Mouse (Mus musculus) ES-Bruce4 (cell line): ENCODE results near the gene Rheb. TPM values are rescaled to one million over a fixed set of nuclear protein-coding genes. Genes with fewer than 3 reads are reported as not detected.

Source experiments
- H3K27ac ChIP-seq: 2 replicates; pipeline ENCODE4 v1.5.1; 2012; ENCODE audit warnings: low read length, inconsistent platforms; ENCODE audit not compliant: insufficient read depth
- H3K27me3 ChIP-seq: 2 replicates; pipeline ENCODE4 v1.6.1; 2012; ENCODE audit warnings: mild to moderate bottlenecking, low read length, inconsistent platforms; ENCODE audit not compliant: control insufficient read depth, poor library complexity, insufficient read depth, severe bottlenecking
- H3K36me3 ChIP-seq: 2 replicates; pipeline ENCODE4 v1.6.1; 2012; ENCODE audit warnings: inconsistent platforms, mild to moderate bottlenecking, low read length, moderate library complexity; ENCODE audit not compliant: control insufficient read depth, poor library complexity, insufficient read depth, severe bottlenecking
- H3K4me1 ChIP-seq: one replicate; pipeline ENCODE4 v1.8.1; 2011; ENCODE audit warnings: low read length; ENCODE audit not compliant: control insufficient read depth, insufficient read depth
- H3K4me3 ChIP-seq: 2 replicates; pipeline ENCODE4 v1.5.1; 2011; ENCODE audit warnings: low read depth, mild to moderate bottlenecking, low read length
- H3K9ac ChIP-seq: 2 replicates; pipeline ENCODE4 v1.6.1; 2012; ENCODE audit warnings: low read depth, mild to moderate bottlenecking, inconsistent platforms; ENCODE audit not compliant: poor library complexity, severe bottlenecking
- H3K9me3 ChIP-seq: replicated peaks from 2 replicates; pipeline ENCODE4 v1.6.1; 2012; ENCODE audit warnings: mild to moderate bottlenecking, low read length, inconsistent platforms; ENCODE audit not compliant: control insufficient read depth, poor library complexity, insufficient read depth, severe bottlenecking
- CTCF ChIP-seq: IDR thresholded peaks from one replicate; pipeline ENCODE4 v1.8.1; 2011; ENCODE audit warnings: low read depth, low read length
- EP300 ChIP-seq: IDR thresholded peaks from 2 replicates; pipeline ENCODE4 v1.6.1; 2011; ENCODE audit warnings: low read depth, low read length; ENCODE audit not compliant: insufficient read depth
- POLR2A ChIP-seq: IDR thresholded peaks from one replicate; pipeline ENCODE4 v1.8.1; 2011; ENCODE audit warnings: low read length; ENCODE audit not compliant: insufficient read depth
- polyA plus RNA-seq: library from polyadenylated mRNA; stranded (reverse); fragments of >200 nt; gene quantifications from 2 replicates; pipeline ENCODE4 v1.2.4, GENCODE M21; 2011; ENCODE audit warnings: low read depth; ENCODE audit not compliant: missing spikeins, insufficient read depth, insufficient read length

Rheb gene
- polyA plus RNA-seq, 1 experiment = 112 TPM

DNA sequence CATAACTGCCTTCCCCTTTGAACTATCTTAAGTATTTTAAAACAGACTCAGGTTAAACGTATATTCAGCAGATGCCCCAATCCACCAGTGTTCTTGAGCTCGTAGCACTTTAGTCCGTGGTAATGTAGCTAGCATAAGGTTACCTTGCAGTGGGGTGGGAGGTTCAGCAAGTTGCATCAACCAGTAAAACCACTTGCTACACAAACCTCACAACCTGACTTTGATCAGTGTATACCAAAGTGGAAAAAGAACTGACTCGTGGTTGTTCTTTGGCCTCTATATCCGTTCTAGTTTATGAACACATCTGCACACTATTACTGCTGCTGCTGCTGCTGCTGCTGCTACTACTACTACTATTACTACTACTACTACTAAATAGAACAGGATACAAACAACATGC lies 1.4 kb upstream of the Rheb start:
- no peak overlapping the region for H3K4me3 ChIP-seq
- H3K9ac ChIP-seq = no peak overlapping the region
- H3K27me3 ChIP-seq = no peaks in the 10 kb centered on the region
- H3K4me1 ChIP-seq = no peaks in the 10 kb centered on the region
- H3K9me3 ChIP-seq = no peaks in the 10 kb centered on the region
- no peak overlapping the region for H3K27ac ChIP-seq
- peaks cover 1% of the 10 kb centered on the region; the same call in 1 of the 2 replicates for H3K36me3 ChIP-seq
- TF ChIP-seq POLR2A (no peak), EP300 (no peak), CTCF (no peak)

DNA sequence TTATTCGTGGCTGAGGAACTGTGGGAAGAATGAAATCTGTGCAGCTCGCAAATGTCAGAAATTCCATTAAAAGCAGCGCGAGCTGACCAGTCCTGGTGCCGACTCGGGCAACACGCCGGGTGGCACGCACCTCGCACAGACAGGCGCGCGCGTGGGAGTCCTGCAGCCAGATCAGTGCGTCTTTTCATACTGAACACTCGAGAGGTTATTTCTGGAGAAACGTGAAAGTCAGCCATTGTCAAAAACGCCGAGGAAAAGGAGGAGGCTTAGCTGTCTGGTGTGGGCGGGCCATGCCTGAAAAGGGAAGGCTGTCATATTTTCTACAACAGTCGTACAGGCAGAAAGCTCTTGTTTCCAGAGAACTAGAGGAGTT lies 665 bp upstream of the Rheb start:
- Histone ChIP-seq H3K36me3 (peaks cover 2% of the 10 kb centered on the region; the same call in 1 of the 2 replicates), H3K9ac (peak overlapping the region; percentile 17; the same call in 1 of the 2 replicates), H3K9me3 (no peaks in the 10 kb centered on the region), H3K4me1 (no peaks in the 10 kb centered on the region), H3K27ac (0 out of 2 replicates have a peak overlapping the region, but pooled peaks have one; percentile 2), H3K4me3 (peak overlapping the region; percentile 34), H3K27me3 (no peaks in the 10 kb centered on the region)
- no peak for TF ChIP-seq EP300

DNA sequence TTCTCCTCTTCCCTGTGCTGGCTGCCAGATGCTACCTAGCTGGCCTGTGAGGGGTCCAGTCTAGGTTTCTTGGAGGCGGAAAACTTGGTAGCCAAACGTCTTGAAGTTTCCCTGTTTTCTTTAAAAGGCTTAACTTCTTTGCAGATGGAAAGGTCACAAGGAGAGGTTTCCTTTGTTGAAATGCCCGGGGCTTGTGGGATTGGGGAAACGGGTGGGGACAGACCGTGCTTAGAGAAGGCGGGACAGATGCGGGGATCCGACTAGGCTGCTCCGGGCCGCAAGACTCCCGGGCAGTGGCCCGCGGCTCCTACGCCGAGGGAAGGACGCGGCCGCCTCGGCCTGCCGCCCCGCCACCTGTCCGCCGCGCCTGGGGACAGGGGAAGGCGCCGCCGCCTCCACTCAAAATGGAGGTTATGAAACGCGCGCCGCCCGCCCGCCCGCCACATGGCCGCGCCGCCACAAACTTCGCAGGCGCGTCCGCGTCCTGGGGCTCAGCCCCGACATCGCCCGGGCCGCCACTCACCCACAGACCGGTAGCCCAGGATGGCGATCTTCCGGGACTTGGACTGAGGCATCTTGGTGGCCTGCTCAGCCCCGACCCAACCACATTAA lies 656 bp downstream of the Rheb start:
- no peaks in the 10 kb centered on the region for H3K4me1 ChIP-seq
- H3K27me3 ChIP-seq = no peaks in the 10 kb centered on the region
- peak overlapping the region; percentile 96 for H3K27ac ChIP-seq
- H3K4me3 ChIP-seq = peak overlapping the region; percentile 94
- TF ChIP-seq POLR2A (no peak), EP300 (no peak), CTCF (no peak)
- H3K9me3 ChIP-seq = no peaks in the 10 kb centered on the region
- H3K36me3 ChIP-seq = peaks cover 2% of the 10 kb centered on the region; the same call in 1 of the 2 replicates
- peak overlapping the region; percentile 99 for H3K9ac ChIP-seq

DNA sequence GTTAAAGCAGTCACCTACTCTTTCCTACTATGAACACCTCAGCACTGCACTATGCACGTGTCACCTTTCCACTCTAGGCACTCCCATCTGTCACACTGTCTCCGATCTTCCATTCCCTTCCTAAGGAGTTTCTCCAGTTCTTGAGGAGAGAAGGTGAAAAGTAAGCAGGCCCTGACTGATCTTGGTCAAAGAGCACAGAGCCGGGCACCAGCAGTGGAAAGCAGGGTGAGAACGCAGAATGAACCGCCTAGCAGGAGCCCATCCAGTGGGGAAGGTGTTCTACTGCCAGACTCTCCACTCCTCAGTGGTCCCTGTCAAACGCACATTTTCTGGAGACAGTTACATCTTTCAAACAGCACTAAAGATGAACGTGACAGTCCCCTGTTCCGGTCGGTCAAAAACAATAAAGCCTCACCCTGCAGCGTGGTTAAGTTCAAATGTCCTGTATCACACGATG lies 1.4 kb downstream of the Rheb start:
- no peaks in the 10 kb centered on the region for H3K4me1 ChIP-seq
- no peak overlapping the region for H3K27ac ChIP-seq
- no peak for TF ChIP-seq POLR2A

DNA sequence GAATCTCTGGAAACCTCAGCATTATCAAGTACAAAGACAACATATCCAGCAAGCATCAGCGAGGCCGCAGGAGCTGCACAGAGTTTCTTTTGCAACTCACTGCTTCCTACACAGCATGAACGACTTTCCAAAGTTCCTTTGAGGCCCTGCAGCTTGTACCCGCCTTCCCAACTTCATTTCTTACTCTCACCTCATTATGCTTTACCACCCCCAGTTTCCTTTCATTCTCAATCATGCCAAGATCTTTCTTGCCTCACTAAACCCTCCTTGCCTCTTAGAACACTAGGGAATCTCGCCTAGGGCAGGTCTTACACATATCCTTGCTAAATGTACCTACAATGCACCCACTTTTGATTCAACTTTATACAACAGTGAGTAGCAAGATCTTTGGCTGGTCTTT lies 7.9 kb downstream of the Rheb start:
- Histone ChIP-seq H3K27ac (no peak overlapping the region), H3K4me3 (no peak overlapping the region), H3K9ac (no peak overlapping the region), H3K36me3 (peaks cover 2% of the 10 kb centered on the region; the same call in 1 of the 2 replicates), H3K4me1 (peaks cover 1% of the 10 kb centered on the region), H3K9me3 (no peaks in the 10 kb centered on the region), H3K27me3 (no peaks in the 10 kb centered on the region)
- TF ChIP-seq EP300 (no peak), POLR2A (no peak), CTCF (no peak)

More for the DNA sequence above, 1.4 kb downstream of the Rheb start:
- no peaks in the 10 kb centered on the region for H3K27me3 ChIP-seq
- H3K4me3 ChIP-seq = peak overlapping the region; percentile 94
- peaks cover 2% of the 10 kb centered on the region; the same call in 1 of the 2 replicates for H3K36me3 ChIP-seq
- peak overlapping the region; percentile 99 for H3K9ac ChIP-seq
- no peaks in the 10 kb centered on the region for H3K9me3 ChIP-seq

DNA sequence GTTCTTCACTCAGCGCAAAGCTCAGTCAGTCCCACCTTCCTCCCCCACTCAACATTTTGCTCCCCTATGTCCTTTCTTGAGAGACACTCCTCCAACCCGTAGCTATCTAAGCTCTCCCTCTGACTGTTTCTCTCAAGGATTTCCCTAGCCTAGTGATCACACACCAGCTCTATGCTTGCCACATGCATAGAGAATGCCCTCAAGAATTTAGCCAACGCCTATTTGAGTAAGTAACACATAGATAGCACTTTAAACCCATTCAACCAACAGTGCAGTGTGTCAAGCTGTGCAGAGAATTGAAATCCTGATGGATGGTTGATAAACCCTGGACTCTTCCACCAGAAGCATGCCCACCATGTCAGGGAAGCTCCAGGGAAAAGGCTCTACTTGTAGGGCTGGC lies 10.5 kb downstream of the Rheb start:
- no peak overlapping the region for H3K4me3 ChIP-seq
- no peak overlapping the region for H3K9ac ChIP-seq
- peaks cover 1% of the 10 kb centered on the region for H3K4me1 ChIP-seq
- H3K27me3 ChIP-seq = no peaks in the 10 kb centered on the region
- H3K27ac ChIP-seq = no peak overlapping the region
- TF ChIP-seq POLR2A = no peak
- no peak for TF ChIP-seq EP300
- TF ChIP-seq CTCF = no peak
- no peaks in the 10 kb centered on the region for H3K36me3 ChIP-seq
- H3K9me3 ChIP-seq = no peaks in the 10 kb centered on the region
